Mouse (Mus musculus) cerebellum, adult 2 months (tissue): Measurements from ENCODE around the gene Agpat2. TPM values are rescaled to one million over a fixed set of nuclear protein-coding genes. Genes with fewer than 3 reads are reported as not detected.

ENCODE experiments used
- DNase-seq, 2 experiments: peaks; one replicate each; pipeline ENCODE4 v3.0.0; 2021
- H3K27ac ChIP-seq: fragments of 200-500 bp; 2 replicates; pipeline ENCODE4 v1.5.1; 2012; ENCODE audit warnings: low read length, control low read depth, inconsistent platforms; ENCODE audit not compliant: insufficient read depth
- H3K27me3 ChIP-seq: fragments of 200-500 bp; 2 replicates; pipeline ENCODE4 v1.6.1; 2012; ENCODE audit warnings: inconsistent platforms, mild to moderate bottlenecking, low read length, moderate library complexity; ENCODE audit not compliant: control insufficient read depth, insufficient read depth
- H3K4me1 ChIP-seq: fragments of 200-500 bp; 2 replicates; pipeline ENCODE4 v1.6.1; 2011; ENCODE audit warnings: low read length; ENCODE audit not compliant: control insufficient read depth, insufficient read depth
- H3K4me3 ChIP-seq: fragments of 200-500 bp; replicated peaks from 2 replicates; pipeline ENCODE3; 2011; ENCODE audit warnings: mild to moderate bottlenecking, low read depth, low read length, control low read depth; ENCODE audit not compliant: insufficient read depth
- CTCF ChIP-seq: fragments of 200-500 bp; IDR thresholded peaks from 2 replicates; pipeline ENCODE4 v1.5.1; 2011; ENCODE audit warnings: low read depth, mild to moderate bottlenecking, control low read depth, low read length, moderate library complexity, borderline replicate concordance; ENCODE audit not compliant: insufficient read depth
- POLR2A ChIP-seq: fragments of 200-500 bp; IDR thresholded peaks from 2 replicates; pipeline ENCODE4 v1.6.1; 2011; ENCODE audit warnings: low read length, control low read depth, borderline replicate concordance; ENCODE audit not compliant: insufficient read depth
- WGBS: fragments of 180-500 bp; shearing (Covaris S2); methylation state at CpG from one replicate; pipeline ENCODE4 v1.1.7; 2018; 5-methylcytosine and 5-hydroxymethylcytosine counted together
- polyA plus RNA-seq: library from polyadenylated mRNA; depleted of rRNA; stranded (reverse); fragments of >200 nt; gene quantifications from 2 replicates; pipeline ENCODE4 v1.2.3, GENCODE M21; 2012

The Agpat2 gene
- polyA plus RNA-seq, 1 experiment: 2.6 TPM

- TF ChIP-seq CTCF (no peak), POLR2A (no peak)
- Histone ChIP-seq H3K4me3 (no peak overlapping the region), H3K27me3 (no peaks in the 10 kb centered on the region)
These were observed 4.6 kb upstream of the Agpat2 start for GRCm38 (mm10) chr2:26608781-26609180.

DNA sequence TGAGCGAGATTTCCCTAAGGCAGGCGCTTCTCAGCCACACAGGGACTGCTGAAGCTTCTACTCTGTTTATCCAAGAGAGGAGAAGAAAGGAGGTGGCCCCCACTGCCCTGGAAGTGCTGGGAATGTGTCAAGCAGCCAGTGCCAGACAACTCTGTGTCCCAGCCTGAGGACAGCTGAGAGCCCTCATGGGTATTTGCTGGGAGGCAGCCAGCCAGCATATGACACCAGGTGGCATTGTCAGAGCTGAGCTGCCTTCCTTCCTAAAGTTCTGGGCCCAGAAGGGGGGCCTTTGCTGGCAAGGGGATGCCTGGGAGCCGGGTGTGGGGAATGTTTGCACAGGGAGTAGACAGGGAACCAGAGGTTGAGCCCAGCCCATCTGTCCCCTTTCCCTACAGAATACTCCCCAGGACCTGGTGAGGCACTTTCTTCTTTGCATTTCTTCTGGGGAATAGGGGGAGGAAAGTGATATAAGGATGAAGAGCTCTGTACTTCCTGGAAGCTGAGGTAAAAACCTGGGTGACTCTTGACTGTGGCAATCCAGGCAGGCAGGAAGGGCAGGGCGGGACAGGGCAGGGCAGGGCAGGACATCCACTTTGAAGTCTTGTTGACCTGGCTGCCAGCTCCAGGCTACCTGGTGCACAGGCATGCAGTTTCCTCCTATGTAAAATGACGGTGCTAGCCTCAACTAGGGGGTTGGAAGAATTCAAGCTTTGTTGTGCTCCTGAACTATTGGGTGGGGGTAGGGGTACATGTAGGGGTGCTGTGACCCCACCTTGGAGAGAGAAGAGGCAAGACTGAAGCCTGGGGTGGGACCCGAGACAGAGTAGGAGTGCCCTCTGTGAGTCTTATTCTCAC, 3.1 kb upstream of the Agpat2 start:
- no peak for TF ChIP-seq CTCF
- no peak for TF ChIP-seq POLR2A
- DNase-seq: no peak
- 47% methylated on average over 6 of the region's 6 CpGs for WGBS
- no peaks in the 10 kb centered on the region for H3K27me3 ChIP-seq
- no peaks in the 10 kb centered on the region for H3K4me1 ChIP-seq
- no peak overlapping the region for H3K4me3 ChIP-seq
- no peak overlapping the region for H3K27ac ChIP-seq

More at GRCm38 (mm10) chr2:26608781-26609180, 4.6 kb upstream of the Agpat2 start:
- no peak overlapping the region for H3K27ac ChIP-seq
- H3K4me1 ChIP-seq: no peaks in the 10 kb centered on the region
- no peak for DNase-seq

GRCm38 (mm10) chr2:26606579-26606978, 2.4 kb upstream of the Agpat2 start:
- WGBS: 88% methylated on average over 3 of the region's 3 CpGs
- Histone ChIP-seq H3K4me1 (no peaks in the 10 kb centered on the region), H3K27ac (no peak overlapping the region), H3K27me3 (no peaks in the 10 kb centered on the region), H3K4me3 (no peak overlapping the region)
- no peak for DNase-seq
- TF ChIP-seq POLR2A: no peak

- 85% methylated on average over 8 of the region's 8 CpGs for WGBS
- TF ChIP-seq CTCF (no peak), POLR2A (no peak)
- Histone ChIP-seq H3K4me1 (no peaks in the 10 kb centered on the region), H3K4me3 (no peak overlapping the region), H3K27me3 (no peaks in the 10 kb centered on the region), H3K27ac (no peak overlapping the region)
- DNase-seq: no peak
These were observed 1.1 kb upstream of the Agpat2 start for GRCm38 (mm10) chr2:26605331-26605730.

DNA sequence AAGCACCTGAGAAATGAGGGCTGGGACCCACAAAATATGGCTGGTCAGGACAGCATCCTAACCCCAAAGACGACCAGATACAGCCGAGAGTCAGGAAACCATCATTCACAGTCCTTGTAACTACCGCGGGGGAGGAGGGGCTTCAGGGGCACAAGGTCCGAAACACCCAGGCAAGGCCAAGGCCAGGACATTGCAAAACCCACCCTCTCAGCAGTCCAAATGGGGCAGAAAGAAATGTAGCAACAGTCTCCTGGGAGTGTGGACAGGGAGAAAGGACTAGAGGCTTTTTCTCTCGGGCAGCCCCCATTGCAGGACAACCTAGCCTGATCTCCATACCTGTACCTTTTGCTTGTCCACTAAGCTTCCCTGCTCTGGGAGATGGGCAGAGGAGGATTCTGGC, 1.1 kb downstream of the Agpat2 start:
- DNase-seq: no peak
- Histone ChIP-seq H3K4me3 (no peak overlapping the region), H3K27me3 (no peaks in the 10 kb centered on the region), H3K4me1 (no peaks in the 10 kb centered on the region), H3K27ac (no peak overlapping the region)
- WGBS: 34% methylated on average over 6 of the region's 6 CpGs
- no peak for TF ChIP-seq CTCF
- TF ChIP-seq POLR2A: no peak

DNA sequence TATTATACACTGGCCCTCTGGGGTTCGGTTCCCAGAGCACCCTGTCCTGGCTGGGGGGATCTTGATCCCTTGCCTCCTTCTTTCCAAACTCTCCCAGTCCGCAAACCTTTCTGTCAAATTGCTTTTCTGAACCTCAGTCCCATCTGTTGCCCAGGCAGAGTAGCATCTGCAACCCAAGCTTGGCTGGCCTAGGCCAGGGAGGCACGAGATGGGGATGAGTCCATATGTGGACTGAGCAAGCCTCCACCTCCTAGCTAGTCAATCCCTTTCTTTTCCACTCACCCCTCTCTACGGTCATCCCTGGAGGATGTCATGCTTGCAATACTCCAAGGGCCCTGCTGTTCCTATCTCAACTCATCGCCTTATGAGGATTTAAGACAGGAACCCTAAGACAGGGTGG, 1.6 kb downstream of the Agpat2 start:
- Histone ChIP-seq H3K4me1 (no peaks in the 10 kb centered on the region), H3K27me3 (no peaks in the 10 kb centered on the region), H3K27ac (no peak overlapping the region), H3K4me3 (no peak overlapping the region)
- no peak for DNase-seq
- TF ChIP-seq CTCF: no peak
- TF ChIP-seq POLR2A: no peak
- WGBS: 80% methylated on average over 5 of the region's 5 CpGs

- Histone ChIP-seq H3K4me1 (no peaks in the 10 kb centered on the region), H3K4me3 (no peak overlapping the region), H3K27ac (no peak overlapping the region), H3K27me3 (no peaks in the 10 kb centered on the region)
- no peak for DNase-seq
- 74% methylated on average over 1 of the region's 1 CpGs for WGBS
- TF ChIP-seq POLR2A: no peak
- TF ChIP-seq CTCF: no peak
These were observed 2.6 kb downstream of the Agpat2 start for GRCm38 (mm10) chr2:26601595-26601994.

GRCm38 (mm10) chr2:26600664-26601063, 3.6 kb downstream of the Agpat2 start:
- no peaks in the 10 kb centered on the region for H3K27me3 ChIP-seq
- H3K4me3 ChIP-seq: no peak overlapping the region
- no peaks in the 10 kb centered on the region for H3K4me1 ChIP-seq
- no peak for DNase-seq
- H3K27ac ChIP-seq: no peak overlapping the region
- WGBS: 96% methylated on average over 2 of the region's 2 CpGs
- TF ChIP-seq CTCF: no peak
- no peak for TF ChIP-seq POLR2A
